Mouse (Mus musculus): ENCODE results near the gene Ahdc1.
"Not testable (repeated sequence)": the region's sequence is repeated elsewhere in the genome, so short reads cannot be mapped to it uniquely, and the experiment has no call there.

Gene Ahdc1

GRCm38 (mm10) chr4:132993553-132993952 lies 17.5 kb upstream of the Ahdc1 start:
- DNase-seq (ENCODE audit: low spot score): no peak

- DNase-seq (ENCODE audit: low spot score): no peak
These were observed 13.4 kb upstream of the Ahdc1 start for GRCm38 (mm10) chr4:132997469-132998237.

- peak; percentile 80 for DNase-seq (ENCODE audit: low spot score)
These were observed 8.2 kb upstream of the Ahdc1 start for GRCm38 (mm10) chr4:133002896-133003295.

GRCm38 (mm10) chr4:133003316-133004018 lies 7.6 kb upstream of the Ahdc1 start:
- peak; percentile 35 for DNase-seq (ENCODE audit: low spot score)

- peak; percentile 84 for DNase-seq (ENCODE audit: low spot score)
These were observed 5.8 kb upstream of the Ahdc1 start for GRCm38 (mm10) chr4:133005233-133005632.

- not testable (repeated sequence) for DNase-seq (ENCODE audit: low spot score)
These were observed 5.1 kb upstream of the Ahdc1 start for GRCm38 (mm10) chr4:133005885-133006451.

GRCm38 (mm10) chr4:133007513-133008380 lies 3.3 kb upstream of the Ahdc1 start:
- peak; percentile 74 for DNase-seq (ENCODE audit: low spot score)

GRCm38 (mm10) chr4:133009131-133009530 lies 1.9 kb upstream of the Ahdc1 start:
- peak; percentile 77 for DNase-seq (ENCODE audit: low spot score)

GRCm38 (mm10) chr4:133009676-133010075 lies 1.4 kb upstream of the Ahdc1 start:
- no peak for DNase-seq (ENCODE audit: low spot score)

GRCm38 (mm10) chr4:133010611-133011010 lies 449 bp upstream of the Ahdc1 start:
- DNase-seq (ENCODE audit: low spot score): peak; percentile 71

GRCm38 (mm10) chr4:133011821-133012775 lies 1.0 kb downstream of the Ahdc1 start:
- DNase-seq (ENCODE audit: low spot score): peak; percentile 81

- peak; percentile 76 for DNase-seq (ENCODE audit: low spot score)
These were observed 1.8 kb downstream of the Ahdc1 start for GRCm38 (mm10) chr4:133012776-133013265.

GRCm38 (mm10) chr4:133013266-133013891 lies 2.3 kb downstream of the Ahdc1 start:
- DNase-seq (ENCODE audit: low spot score): peak; percentile 65

GRCm38 (mm10) chr4:133014088-133014487 lies 3.0 kb downstream of the Ahdc1 start:
- DNase-seq (ENCODE audit: low spot score): peak; percentile 56

- no peak for DNase-seq (ENCODE audit: low spot score)
These were observed 4.0 kb downstream of the Ahdc1 start for GRCm38 (mm10) chr4:133014896-133015709.

GRCm38 (mm10) chr4:133015710-133016651 lies 4.9 kb downstream of the Ahdc1 start:
- no peak for DNase-seq (ENCODE audit: low spot score)

- peak; percentile 55 for DNase-seq (ENCODE audit: low spot score)
These were observed 5.8 kb downstream of the Ahdc1 start for GRCm38 (mm10) chr4:133016677-133017415.

All from testis, postnatal 10 days (tissue).